Mouse (Mus musculus) right cerebral cortex, postnatal 25 days (tissue): ENCODE results near the gene Hist1h2bf.
"Not testable (repeated sequence)": the region's sequence is repeated elsewhere in the genome, so short reads cannot be mapped to it uniquely, and the experiment has no call there.

Experiments
- DNase-seq: peaks from one replicate; pipeline ENCODE4 v3.0.0; 2022

Gene Hist1h2bf

GRCm38 (mm10) chr13:23542225-23542980, 31.6 kb downstream of the Hist1h2bf start:
- DNase-seq, result not testable (repeated sequence)

GRCm38 (mm10) chr13:23541497-23541896, 32.5 kb downstream of the Hist1h2bf start:
- no peak for DNase-seq

DNA sequence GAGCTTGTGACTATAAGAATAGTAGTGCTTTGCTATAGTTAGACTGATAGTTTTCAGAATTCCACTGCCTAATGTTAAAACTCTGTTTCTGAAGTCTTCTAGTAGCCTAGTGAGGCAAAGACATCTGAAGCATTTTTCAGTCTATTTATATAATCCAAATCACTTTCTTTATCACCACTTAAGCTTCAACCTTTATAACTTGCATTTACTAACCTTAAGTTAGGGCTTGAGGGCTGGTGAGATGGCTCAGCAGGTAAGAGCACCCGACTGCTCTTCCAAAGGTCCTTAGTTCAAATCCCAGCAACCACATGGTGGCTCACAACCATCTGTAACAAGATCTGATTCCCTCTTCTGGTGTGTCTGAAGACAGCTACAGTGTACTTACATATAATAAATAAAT, 34.2 kb downstream of the Hist1h2bf start:
- DNase-seq, result not testable (repeated sequence)

DNA sequence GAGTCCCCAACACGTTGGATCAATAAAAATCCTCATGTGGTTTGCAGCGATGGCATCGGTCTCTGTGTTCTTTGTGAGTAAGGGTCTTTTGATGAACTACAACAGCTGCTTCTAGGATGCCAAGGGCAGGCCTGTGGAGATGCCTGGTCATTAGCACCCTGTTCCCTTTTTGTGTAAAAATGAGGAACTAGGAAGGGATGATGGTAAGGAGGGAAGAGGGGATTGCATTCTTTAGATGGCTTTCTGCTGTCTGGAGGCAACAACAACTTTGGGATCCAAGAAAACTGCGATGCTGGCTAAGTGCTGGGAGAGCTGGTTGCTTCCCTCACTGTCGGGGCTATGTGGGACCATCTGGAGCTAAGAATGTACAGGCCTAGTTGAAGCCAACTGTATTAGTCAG, 35.7 kb downstream of the Hist1h2bf start:
- DNase-seq, result no peak

- DNase-seq, result no peak
These were observed 36.8 kb downstream of the Hist1h2bf start for GRCm38 (mm10) chr13:23537006-23537710.

GRCm38 (mm10) chr13:23536076-23536822, 37.7 kb downstream of the Hist1h2bf start:
- DNase-seq, result no peak

DNA sequence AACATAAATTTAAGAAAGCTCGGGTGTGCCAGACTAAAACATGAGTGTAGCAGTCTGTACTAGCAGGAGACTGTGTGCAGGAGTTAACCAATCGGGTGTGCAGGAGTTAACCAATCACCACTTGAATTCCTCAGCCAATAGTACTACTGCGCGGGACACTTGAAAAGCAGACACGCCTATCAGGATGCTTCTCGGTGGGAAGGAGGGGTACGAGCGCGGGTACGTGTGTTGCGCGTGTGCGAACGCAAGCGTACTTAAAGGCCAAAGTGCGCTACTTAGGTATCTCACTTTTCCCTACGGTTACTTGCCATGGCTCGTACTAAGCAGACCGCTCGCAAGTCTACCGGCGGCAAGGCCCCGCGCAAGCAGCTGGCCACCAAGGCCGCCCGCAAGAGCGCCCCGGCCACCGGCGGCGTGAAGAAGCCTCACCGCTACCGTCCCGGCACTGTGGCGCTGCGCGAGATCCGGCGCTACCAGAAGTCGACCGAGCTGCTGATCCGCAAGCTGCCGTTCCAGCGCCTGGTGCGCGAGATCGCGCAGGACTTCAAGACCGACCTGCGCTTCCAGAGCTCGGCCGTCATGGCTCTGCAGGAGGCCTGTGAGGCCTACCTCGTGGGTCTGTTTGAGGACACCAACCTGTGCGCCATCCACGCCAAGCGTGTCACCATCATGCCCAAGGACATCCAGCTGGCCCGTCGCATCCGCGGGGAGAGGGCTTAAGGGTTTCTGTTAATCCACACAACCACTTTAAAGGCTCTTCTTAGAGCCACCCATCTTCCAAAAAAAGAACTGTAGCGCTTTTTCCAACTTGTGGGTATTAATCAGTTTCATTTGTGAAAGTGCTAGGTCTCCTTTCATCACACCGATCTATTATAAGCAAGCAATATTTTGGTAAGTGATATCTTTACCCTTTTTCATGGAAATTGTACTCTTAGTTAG, 38.6 kb downstream of the Hist1h2bf start, which contains the start of gene Hist1h3g:
TSS of gene Hist1h3g (plus strand) at position 286 of the 939 bp plus-strand sequence.
- DNase-seq, result peak; percentile 87

GRCm38 (mm10) chr13:23534368-23535131, 39.4 kb downstream of the Hist1h2bf start:
- peak; percentile 11 for DNase-seq

DNA sequence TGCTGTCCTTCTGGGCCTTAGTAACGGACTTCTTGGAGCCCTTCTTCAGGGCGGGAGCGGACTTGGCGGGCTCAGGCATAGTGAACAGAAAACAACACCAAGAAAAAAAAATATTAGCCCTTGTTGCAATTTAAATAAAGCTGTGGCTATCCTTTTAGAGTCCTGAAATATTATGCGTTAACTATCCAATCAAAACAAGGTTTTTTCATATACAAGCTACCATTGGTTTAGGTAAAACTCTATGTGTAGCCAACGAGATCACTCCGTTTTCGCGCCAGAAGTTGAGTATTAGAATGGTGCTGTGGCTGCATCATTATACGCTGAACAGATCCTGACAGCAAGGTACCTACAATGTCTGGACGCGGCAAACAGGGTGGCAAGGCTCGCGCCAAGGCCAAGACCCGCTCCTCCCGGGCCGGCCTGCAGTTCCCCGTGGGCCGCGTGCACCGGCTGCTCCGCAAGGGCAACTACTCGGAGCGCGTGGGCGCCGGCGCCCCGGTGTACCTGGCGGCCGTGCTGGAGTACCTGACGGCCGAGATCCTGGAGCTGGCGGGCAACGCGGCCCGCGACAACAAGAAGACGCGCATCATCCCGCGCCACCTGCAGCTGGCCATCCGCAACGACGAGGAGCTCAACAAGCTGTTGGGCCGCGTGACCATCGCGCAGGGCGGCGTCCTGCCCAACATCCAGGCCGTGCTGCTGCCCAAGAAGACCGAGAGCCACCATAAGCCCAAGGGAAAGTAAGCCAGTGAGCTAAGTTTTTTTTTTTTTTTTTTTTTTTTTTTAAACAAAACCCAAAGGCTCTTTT, 40.2 kb downstream of the Hist1h2bf start, which contains the start of gene Hist1h2af:
TSS of gene Hist1h2af (plus strand) at position 347 of the 808 bp plus-strand sequence.
- peak; percentile 64 for DNase-seq

- no peak for DNase-seq
These were observed 41.5 kb downstream of the Hist1h2bf start for GRCm38 (mm10) chr13:23532262-23533075.

GRCm38 (mm10) chr13:23530901-23531875, 42.8 kb downstream of the Hist1h2bf start, which contains the start of gene Hist1h4h:
Hist1h4h (plus strand) TSS chr13:23531050.
- DNase-seq, result peak; percentile 95

- DNase-seq, result peak; percentile 43
These were observed 43.7 kb downstream of the Hist1h2bf start for GRCm38 (mm10) chr13:23530181-23530900.

DNA sequence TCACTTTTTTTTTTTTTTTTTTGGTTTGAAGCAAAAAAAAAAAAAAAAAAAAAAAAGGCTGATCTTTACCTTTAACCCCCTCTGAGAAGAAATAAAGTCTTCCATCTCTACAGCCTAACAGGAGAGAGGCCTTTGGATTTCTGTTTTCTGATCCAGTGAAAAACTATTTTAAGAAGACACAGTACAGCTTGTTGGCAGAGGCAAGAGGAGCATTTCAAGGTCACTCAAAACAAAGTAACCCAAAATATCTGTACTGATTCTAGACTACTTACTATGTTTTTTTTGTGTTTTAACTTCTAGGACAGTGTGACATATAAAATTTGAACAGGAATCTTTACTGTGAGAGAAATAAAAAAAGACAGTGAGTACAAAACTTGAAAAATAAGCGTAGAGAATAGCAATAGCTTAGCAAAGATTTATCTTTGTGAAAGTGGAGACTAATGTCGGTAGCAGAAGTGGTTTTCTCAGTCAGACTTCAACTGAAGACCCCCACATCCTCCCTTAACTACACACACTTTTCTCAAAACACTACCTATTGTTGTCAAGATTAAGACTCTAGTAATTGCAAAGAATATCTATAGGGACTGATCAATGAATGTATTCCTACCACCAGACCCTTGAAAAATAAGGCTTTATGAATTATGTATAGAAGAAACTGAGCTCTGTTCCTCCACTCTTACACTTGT, 44.4 kb downstream of the Hist1h2bf start:
- DNase-seq, result no peak

DNA sequence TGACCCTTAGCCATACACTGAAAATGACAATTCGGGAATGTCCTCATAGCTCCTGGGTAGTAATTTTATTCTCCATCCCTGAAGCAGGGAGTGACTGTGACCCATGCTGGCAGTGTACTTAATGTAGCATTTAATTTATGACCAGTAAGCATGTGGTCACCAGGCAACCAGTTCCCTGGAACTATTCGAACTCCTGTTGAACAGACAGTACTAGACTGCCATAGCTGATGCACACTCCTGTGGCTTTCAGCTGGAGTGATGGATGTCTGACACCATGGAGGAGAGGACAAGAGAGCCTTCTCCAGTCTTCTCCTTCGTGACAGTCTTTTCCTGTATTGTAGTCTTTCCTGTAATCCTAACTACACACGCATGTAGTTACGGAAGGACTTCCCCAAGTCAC, 45.0 kb downstream of the Hist1h2bf start:
- no peak for DNase-seq

GRCm38 (mm10) chr13:23526312-23526711, 47.7 kb downstream of the Hist1h2bf start:
- DNase-seq, result peak; percentile 88

DNA sequence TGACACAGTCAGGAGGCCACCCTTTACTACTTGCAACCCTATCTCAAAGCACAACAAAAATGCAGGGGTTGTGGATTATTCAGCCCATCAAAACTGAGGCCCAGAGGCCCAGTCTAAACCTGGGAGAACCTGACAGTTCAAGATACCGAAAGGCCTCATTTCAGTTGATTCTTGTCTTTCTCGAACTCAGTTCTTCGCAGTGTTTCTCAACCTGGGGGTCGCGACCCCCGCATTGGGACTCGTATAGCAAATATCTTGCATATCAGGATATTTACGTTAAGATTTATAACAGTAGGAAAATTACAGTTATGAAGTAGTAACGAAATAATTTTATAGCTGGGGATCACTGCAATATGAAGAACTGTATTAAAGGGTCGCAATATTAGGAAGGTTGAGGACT, 48.1 kb downstream of the Hist1h2bf start:
- no peak for DNase-seq

GRCm38 (mm10) chr13:23524654-23525053, 49.3 kb downstream of the Hist1h2bf start:
- peak; percentile 71 for DNase-seq
